Comparison of ENCODE assay signal across 24 mouse cellular contexts in the genomic region with DNA sequence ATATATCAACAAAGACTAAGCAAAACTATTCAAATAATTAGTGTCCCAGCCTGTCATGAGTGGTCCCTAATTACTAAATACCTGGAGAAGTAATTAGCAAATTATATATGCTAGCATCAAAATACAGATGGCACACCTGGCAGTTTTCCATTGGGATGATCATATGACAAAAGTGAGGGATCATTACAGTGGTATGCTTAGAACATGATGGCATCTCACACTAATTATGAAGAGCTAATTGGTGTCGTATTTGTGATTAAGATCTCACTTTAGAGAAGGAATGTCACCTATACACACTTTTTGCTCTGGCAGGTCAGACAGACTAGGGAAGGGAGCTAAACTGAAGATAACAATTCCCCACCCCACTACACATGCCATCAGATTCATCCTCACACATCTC.
DNase-seq lines count a peak whose midpoint lies in the region; ATAC-seq lines count a peak whose summit lies in the region.
"Had no signal": no experiment of that assay in that cellular context is flagged by ENCODE, and none has a peak within 500 bp of the region (broad histone marks: within the 10 kb centered on the region; RNA-seq: fewer than 3 reads in every experiment).

No protein-coding gene starts in this region.

- H3K4me3 ChIP-seq in midbrain, embryonic 15.5 days = no peak overlapping the region
- H3K4me3 ChIP-seq in midbrain, embryonic 14.5 days (replicated peaks; ENCODE audit: low read depth, low read length) = no peak overlapping the region
- no peak overlapping the region for H3K4me3 ChIP-seq in forebrain, embryonic 14.5 days (ENCODE audit: low read depth, low read length)
- H3K4me3 ChIP-seq: heart, adult 2 months; heart, embryonic 10.5 days; heart, embryonic 13.5 days; intestine, embryonic 15.5 days; kidney, embryonic 15.5 days had no signal

- no peaks in the 10 kb centered on the region for H3K36me3 ChIP-seq in midbrain, embryonic 15.5 days (replicated peaks)
- no peaks in the 10 kb centered on the region for H3K36me3 ChIP-seq in midbrain, embryonic 14.5 days (ENCODE audit: control insufficient read depth, insufficient read depth, low read length)
- H3K36me3 ChIP-seq in forebrain, embryonic 14.5 days (ENCODE audit: control insufficient read depth, insufficient read depth, low read length) = no peaks in the 10 kb centered on the region
- H3K36me3 ChIP-seq: heart, embryonic 10.5 days; heart, embryonic 13.5 days; intestine, embryonic 15.5 days; kidney, embryonic 15.5 days had no signal

- peak; percentile 25 for DNase-seq in heart, adult 11 months
- no peak for DNase-seq in heart, postnatal 4 days
- DNase-seq in midbrain, embryonic 14.5 days = no peak
- DNase-seq in forebrain, embryonic 14.5 days (ENCODE audit: low spot score) = peak; percentile 72
- DNase-seq in lung, postnatal 14 days = no peak
- no peak for DNase-seq in embryo, embryonic 9.5 days (ENCODE audit: extremely low spot score)
- DNase-seq: adrenal gland, adult 2 months; adrenal gland, postnatal 14 days; cerebellum, adult 11-12 months; cerebellum, adult 8-10 months; cerebellum, postnatal 10 days; cerebellum, postnatal 36 days; embryo, embryonic 11 days; gastrocnemius, postnatal 25 days; heart, adult 2 months; heart, postnatal 14 days; kidney, adult 2 months had no signal

- no peaks in the 10 kb centered on the region for H3K27me3 ChIP-seq in midbrain, embryonic 15.5 days (replicated peaks)
- no peaks in the 10 kb centered on the region for H3K27me3 ChIP-seq in midbrain, embryonic 14.5 days (ENCODE audit: control insufficient read depth, insufficient read depth, low read length)
- H3K27me3 ChIP-seq in forebrain, embryonic 14.5 days (replicated peaks; ENCODE audit: control insufficient read depth, insufficient read depth, low read length) = no peaks in the 10 kb centered on the region
- H3K27me3 ChIP-seq: heart, embryonic 13.5 days; intestine, embryonic 15.5 days; kidney, embryonic 15.5 days had no signal

- H3K4me2 ChIP-seq in midbrain, embryonic 15.5 days = no peak overlapping the region
- no peak overlapping the region for H3K4me2 ChIP-seq in midbrain, embryonic 14.5 days (ENCODE audit: low read length)
- no peak overlapping the region for H3K4me2 ChIP-seq in forebrain, embryonic 14.5 days (ENCODE audit: low read length)
- H3K4me2 ChIP-seq: heart, embryonic 13.5 days; hindbrain, embryonic 14.5 days; intestine, embryonic 15.5 days; kidney, embryonic 15.5 days had no signal

- WGBS in midbrain, embryonic 15.5 days = 82% methylated on average over 1 of the region's 1 CpGs
- WGBS in midbrain, embryonic 14.5 days = 89% methylated on average over 1 of the region's 1 CpGs
- whole genome bisulfite sequencing in forebrain, embryonic 14.5 days = 54% methylated on average over 1 of the region's 1 CpGs

- H3K27ac ChIP-seq in midbrain, embryonic 15.5 days = no peak overlapping the region
- H3K27ac ChIP-seq in midbrain, embryonic 14.5 days (replicated peaks; ENCODE audit: low read depth, low read length) = no peak overlapping the region
- H3K27ac ChIP-seq in forebrain, embryonic 14.5 days (ENCODE audit: low read depth, low read length) = no peak overlapping the region
- H3K27ac ChIP-seq: heart, adult 2 months; heart, embryonic 10.5 days; heart, embryonic 13.5 days; hindbrain, embryonic 14.5 days; intestine, embryonic 15.5 days; kidney, embryonic 15.5 days had no signal

- no peaks in the 10 kb centered on the region for H3K9me3 ChIP-seq in midbrain, embryonic 15.5 days
- H3K9me3 ChIP-seq in midbrain, embryonic 14.5 days (ENCODE audit: control insufficient read depth, low read length) = no peaks in the 10 kb centered on the region
- no peaks in the 10 kb centered on the region for H3K9me3 ChIP-seq in forebrain, embryonic 14.5 days (replicated peaks; ENCODE audit: control insufficient read depth, low read length)
- H3K9me3 ChIP-seq: heart, embryonic 10.5 days; heart, embryonic 13.5 days; intestine, embryonic 15.5 days; kidney, embryonic 15.5 days had no signal

- no peak overlapping the region for H3K9ac ChIP-seq in midbrain, embryonic 15.5 days
- H3K9ac ChIP-seq in midbrain, embryonic 14.5 days (replicated peaks; ENCODE audit: low read length) = no peak overlapping the region
- H3K9ac ChIP-seq in forebrain, embryonic 14.5 days (ENCODE audit: low read length) = no peak overlapping the region
- H3K9ac ChIP-seq: heart, embryonic 13.5 days; hindbrain, embryonic 14.5 days; intestine, embryonic 15.5 days; kidney, embryonic 15.5 days had no signal

- 0 out of 2 replicates have a peak, but pooled peaks have one; percentile 37 for ATAC-seq in midbrain, embryonic 15.5 days (replicated peaks)
- no peak for ATAC-seq in midbrain, embryonic 14.5 days (ENCODE audit: low FRiP score, low TSS enrichment)
- peak; percentile 62 for ATAC-seq in forebrain, embryonic 14.5 days
- ATAC-seq: CD4-positive, CD25-positive, alpha-beta regulatory T cell, adult 4 months; intestine, embryonic 15.5 days had no signal

- H3K4me1 ChIP-seq in midbrain, embryonic 15.5 days = no peaks in the 10 kb centered on the region
- H3K4me1 ChIP-seq in midbrain, embryonic 14.5 days (ENCODE audit: control insufficient read depth, insufficient read depth, low read length) = no peaks in the 10 kb centered on the region
- no peaks in the 10 kb centered on the region for H3K4me1 ChIP-seq in forebrain, embryonic 14.5 days (ENCODE audit: control insufficient read depth, insufficient read depth, low read length)
- H3K4me1 ChIP-seq: heart, embryonic 10.5 days; heart, embryonic 13.5 days; intestine, embryonic 15.5 days; kidney, embryonic 15.5 days had no signal

Comparison
In these comparisons a context has a peak if more than half of its experiments do, and no peak if none do; other contexts are left out.
1. DNase-seq: peak in heart, adult 11 months (single experiment) and forebrain, embryonic 14.5 days (single experiment); none in heart, postnatal 4 days (single experiment), midbrain, embryonic 14.5 days (single experiment), lung, postnatal 14 days (single experiment) and embryo, embryonic 9.5 days (single experiment).